Mouse (Mus musculus) ovary, postnatal 14 days (tissue): ENCODE results near the gene Snx25.

Experiments used
- DNase-seq: peaks from one replicate; pipeline ENCODE4 v3.0.0; 2022; ENCODE audit warnings: low spot score

Snx25 gene

DNA sequence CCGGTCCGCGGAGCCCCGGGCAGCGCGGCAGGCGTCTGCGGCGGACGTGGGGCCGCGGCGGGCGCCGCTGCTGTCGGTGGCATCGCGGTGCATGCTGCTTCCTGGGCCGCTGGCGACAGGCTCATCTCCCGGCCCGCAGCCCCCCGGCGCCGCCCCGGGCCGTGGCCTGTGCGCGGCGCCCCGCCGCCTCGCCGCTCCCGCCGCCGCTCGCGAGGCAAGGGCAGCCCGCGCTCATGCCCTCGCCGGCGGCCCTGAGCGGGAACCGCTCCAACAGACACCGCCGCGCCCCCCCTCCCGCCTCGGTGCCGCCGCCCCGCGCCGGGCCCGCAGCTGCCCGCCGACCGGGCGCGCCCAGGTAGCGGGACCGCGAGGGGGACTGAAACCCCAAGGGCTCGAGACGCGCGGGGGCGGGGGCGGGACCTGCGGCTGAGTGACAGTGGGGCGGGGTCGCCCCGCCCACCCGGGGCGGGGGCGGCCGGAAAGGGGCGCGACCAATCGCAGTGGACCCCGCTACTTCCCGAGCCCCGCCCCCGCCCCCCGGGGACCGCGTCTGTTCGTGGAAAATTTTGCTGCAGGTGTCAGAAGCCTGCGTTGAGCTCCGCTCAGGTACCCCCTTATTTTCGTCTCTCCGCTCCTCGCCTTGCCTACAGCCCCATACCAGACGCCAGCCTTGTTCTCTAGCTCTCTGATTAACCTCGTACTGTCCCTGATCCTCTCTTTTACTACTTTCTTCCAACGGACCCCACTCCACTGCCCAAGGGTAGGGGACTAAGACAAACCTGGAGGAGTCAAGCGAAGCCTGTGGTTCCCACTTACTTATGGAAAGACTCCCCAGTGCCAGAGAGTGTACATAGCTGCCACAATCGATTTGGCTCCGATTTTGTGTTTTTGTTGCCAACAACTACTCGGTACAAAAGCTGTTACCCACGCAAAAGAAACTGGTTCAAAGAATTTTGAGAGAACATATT lies at the start of gene Snx25:
Snx25 (minus strand) TSS at position 96 of the 968 bp plus-strand sequence.
- peak; percentile 65 for DNase-seq

DNA sequence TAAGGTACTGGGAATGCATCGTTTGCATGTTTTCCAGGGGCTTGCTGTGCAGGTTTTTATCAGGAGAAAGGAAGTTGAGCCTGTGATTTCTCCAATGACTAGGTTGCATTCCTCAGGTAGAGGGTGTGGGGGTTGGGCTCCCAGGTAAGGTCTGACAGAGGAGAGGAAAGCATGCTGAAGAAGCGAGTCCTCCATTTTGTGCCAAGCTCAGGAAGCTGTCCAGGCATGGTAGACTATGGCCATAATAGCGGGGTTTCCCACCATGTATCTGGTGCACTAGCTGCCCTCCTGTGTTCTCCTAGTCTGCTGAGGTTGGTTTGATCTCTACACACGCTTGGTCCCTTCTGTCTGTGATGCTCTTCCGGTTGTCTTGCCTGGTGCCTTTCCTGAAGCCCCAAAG lies 45.7 kb upstream of the Snx25 start:
- DNase-seq: no peak

DNA sequence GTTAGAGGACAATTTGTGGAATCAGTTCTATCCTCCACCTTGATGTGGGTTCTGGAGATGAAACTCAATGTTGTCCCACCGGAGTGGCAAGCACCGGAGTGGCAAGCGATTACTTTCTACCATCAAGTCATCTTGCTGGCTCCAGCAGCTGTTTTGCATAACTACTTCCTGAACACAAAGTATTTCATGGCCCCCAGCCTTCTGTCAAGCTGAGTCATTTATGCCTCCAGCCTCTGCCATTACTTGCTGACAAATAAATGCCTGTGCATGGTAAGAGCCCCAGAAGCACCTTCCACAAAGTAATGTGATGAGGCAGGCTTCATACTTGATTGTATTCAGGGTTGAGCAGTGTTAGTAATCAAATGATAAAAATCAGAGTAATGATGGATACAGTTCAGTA lies 44.9 kb upstream of the Snx25 start:
- no peak for DNase-seq

DNA sequence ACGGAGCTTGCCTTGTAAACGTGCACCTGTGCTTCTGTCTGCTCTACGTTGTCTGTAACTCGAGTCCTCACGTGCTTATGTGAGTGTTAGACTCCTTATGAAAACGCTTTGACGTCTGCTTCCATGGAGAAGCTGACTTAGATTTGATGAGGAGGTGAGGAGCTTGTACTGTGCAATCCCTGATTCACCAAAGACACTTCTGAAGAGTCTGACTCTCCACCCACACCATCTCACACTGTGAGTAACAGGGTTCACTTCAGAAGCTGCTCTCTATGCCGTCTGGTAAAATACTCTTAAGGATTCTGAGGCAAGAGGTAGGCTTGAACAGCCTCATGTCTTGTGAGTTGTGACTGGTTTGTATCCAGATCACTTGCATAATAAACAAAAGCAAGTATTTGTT lies 41.1 kb upstream of the Snx25 start:
- DNase-seq: no peak

DNA sequence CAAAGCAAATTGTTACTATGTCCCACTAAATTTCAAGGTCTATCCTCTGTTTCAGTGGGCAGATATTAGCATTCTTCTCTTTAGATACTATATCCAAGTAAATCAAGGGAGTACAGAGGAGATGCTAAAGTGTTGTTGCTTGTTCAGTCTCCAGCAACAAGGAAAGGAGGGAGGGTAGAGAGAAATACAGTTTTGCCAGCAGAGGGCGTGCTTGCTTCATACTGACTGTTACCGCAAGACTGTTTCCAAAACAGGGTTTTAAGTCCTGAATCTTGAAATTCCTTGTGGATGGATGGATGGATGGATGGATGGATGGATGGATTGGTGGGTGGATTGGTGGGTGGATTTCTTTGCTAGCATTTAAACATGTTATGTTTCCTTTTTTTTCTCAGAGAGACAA lies 33.4 kb upstream of the Snx25 start:
- peak; percentile 44 for DNase-seq

DNA sequence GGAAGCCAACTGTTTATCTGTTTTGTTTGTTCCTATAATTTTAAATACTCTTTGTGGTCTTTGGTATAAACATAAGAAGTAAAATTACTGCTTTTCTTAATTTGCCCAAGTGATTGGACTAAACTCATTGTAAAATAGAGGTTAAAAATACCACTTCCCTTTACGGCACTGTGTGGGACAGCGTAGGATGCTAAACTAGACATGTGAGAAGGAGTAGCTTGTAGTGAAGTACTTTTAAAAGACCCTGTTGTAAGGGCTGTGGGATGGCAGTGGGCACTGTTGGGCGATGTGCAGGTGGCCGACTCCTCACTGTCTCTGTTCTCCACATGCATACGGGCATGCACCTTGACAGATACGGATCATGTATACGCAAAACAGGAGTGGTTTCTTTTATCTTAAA lies 28.2 kb upstream of the Snx25 start:
- no peak for DNase-seq

DNA sequence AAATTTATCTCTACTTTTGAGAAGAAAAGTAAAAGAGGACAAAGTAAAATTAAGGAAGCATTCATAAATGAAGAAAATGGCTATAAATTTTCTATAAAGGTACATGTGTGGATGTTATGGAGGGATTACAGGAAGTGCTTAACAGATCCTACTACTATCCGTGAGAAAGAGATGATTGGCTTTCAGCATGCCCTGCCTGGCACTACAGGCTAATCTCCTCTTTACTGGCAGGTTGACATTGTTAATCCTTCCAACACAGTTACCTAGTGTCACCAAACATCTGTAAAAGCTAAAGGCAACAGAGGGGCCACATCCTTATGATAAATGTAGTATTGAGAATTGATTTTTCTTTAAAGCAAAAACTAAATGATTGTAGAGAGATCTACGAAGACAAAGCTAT lies 21.7 kb upstream of the Snx25 start:
- no peak for DNase-seq

DNA sequence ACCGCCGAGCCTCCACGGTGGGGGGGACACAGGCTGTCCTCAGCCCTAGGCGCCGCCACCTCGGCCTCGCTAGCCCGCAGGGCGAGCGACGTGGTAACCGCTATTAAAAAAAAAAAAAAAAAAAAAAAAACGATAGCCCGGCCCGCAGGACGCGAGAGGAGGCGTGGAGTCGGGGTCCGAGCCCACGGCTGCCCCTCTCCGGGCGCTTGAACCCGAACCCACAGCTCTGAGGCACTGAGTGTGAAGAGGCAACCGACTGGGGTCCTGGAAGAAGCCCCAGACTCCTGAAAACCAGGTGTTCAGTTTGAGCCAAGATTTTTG lies 11.9 kb upstream of the Snx25 start:
- DNase-seq: no peak

DNA sequence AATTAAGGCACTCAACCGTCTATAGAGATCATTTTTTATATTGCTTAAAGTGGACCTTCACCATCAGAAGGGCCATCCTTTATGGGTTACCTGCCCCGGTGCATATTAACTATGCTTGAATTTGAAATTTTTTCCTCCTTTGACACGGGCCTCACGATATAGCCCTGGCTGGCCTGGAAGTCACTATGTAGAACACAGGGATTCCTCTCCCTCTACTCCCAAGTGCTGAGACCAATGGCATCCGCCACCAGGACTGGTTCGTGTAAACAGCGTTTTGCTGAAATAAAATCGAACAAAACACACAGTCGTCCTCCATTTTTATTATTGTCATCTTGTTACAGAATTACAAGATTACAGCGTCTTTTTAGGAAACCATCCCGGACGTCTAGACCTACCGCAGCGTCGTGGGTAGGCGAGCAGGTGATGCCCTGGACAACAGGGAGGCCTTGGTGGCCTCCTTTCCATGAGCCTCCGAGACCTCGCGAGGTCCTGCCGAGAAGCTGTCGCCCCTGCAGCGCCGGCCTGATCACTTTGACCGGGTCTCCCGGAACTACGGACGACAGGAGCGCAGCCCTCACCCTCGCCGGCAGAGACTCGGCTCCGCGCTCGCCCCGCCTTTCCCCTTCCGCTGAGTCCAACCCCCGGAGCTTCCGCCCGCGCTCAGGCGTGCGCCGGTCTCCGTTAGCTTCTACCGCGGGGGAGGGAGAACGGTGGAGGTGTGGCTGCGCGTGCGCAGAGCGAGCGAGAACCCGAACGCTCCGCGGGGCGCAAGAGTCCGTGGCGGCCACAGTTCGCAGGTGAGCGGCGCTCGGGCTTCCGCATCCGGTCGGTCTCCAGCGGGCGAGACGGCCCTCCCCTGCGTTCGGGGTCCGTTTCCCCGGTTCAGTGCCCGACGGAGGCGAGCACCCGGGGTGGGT lies 11.3 kb upstream of the Snx25 start:
- DNase-seq: peak; percentile 96

DNA sequence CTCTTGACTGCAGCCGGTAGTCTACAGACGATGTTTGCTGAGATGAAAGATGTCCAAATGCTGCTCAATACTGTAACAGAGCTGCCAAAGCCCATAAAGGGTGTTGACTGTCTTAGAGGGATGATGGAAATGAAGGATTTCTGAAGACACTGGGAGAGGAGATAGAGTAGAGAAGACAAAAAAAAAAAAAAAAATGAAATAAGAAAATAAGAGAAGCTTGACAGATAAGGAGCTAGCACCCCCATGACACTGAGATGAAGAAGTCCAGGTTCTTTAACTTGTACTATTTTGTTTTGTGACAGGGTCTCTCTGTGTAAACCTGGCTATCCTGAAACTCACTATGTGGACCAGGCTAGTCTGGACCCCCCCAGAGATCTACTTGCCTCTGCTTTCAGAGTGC lies 1.1 kb upstream of the Snx25 start:
- no peak for DNase-seq

DNA sequence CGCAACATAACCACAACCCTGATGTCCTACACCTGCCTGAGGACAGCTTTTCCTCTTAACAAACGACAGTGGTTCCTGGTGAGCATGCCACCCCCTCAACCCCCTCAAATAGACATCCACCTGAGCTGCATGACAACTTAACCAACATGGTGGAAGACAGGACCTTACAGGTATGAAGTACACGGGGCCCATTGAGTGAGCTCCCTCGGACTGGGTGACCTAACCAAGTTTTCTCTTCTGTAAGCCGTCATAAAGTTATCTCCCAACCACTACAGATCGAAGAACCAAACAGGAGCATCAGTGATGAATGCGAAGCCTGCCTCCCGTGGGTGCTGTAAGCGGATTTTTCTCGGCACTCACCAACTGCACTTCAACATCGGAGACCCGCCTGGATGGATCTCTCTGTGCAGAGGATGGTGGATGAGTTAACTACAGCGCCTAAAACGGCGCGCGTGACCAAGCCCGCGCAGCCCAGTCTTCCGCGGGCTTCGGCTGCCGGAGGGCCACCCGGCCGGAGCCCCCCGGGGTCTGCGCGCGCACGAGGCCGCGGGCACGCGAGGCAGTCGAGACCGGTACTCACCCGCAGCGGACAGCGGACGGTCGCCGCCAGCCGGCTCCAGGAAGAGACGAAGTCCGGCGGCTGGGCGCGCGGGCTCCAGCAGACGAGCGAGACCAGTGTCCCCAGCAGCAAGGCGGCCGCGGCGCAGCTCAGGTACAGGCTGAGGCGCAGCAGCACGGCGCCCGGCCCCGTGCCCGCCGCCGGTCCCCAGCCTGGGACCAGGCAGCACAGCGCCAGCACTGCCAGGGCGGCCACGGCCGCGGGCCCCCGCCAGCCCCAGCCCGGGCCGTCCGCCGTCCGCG lies 527 bp downstream of the Snx25 start, which contains the start of gene Cfap97:
Cfap97 (plus strand) TSS at position 570 of the 861 bp plus-strand sequence.
- peak; percentile 21 for DNase-seq

DNA sequence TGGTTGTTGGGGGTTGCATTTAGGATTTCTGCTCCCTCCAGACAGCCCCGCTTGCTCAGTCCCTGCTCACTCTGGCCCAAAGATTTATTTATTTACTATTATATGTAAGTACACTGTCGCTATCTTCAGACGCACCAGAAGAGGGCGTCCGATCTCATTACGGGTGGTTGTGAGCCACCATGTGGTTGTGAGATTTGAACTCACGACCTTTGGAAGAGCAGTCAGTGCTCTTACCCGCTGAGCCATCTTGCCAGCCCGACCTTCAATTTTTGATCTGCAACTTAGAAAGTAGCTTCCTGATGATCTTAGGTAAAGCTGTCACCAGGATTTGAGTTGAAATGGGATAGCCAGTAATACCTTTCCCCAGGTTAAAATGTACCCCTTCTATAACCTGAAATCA lies 2.2 kb downstream of the Snx25 start:
- DNase-seq: no peak

DNA sequence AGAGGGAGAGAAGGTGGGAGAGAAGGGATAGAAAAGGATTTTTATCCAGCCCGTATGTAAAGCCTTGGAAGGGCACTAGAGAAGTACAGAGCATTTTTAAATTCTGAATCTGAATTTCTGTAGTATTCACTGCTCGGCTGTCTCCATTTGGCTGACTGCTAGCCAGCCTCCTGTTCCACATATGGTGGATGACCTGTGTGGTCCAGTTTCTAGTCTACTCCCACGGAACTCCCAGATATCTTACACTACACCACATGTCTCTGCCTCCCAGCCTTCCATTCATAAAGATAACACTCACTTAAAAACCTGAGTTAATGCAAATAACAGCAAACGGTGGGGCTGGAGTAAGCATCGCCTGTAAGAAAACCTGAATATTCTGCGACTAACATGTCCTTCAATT lies 2.7 kb downstream of the Snx25 start:
- DNase-seq: no peak

DNA sequence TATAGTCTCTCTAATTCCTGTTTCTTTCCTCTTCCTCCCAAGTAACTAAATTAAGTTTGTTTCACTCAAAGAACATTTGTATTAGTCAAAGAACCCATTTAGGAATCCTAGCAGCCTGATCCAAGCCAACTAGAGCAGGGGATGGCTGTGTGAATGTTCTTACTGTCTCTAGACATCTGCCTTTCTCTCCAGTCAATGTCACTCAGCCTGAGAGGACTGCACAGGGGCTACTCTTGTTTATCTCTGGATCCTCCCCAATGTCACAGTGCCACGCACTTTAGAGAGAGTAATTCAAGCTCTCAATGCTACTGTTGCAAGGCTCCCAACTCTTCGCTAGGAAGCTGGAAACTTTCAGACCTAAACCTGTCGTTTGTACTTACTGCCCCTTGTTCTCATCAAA lies 5.8 kb downstream of the Snx25 start:
- DNase-seq: no peak

DNA sequence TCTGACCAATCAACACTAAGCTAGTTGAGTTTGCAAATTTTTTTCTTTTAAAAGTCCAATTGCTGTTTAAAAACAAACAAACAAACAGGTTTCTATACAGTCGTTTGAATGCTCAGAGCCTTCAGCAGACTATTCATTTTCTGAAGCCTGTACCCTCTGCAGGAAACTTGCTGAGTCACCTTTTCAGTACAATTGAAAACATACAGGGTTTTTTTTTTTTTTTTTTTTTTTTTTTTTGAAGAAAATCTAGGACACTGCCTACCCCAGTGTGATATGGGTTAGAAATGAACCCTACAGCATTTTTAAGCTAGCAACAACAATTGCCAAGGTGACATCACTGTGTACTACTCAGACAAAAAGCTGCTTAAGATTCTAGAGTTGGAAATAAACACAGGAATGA lies 8.0 kb downstream of the Snx25 start:
- no peak for DNase-seq

DNA sequence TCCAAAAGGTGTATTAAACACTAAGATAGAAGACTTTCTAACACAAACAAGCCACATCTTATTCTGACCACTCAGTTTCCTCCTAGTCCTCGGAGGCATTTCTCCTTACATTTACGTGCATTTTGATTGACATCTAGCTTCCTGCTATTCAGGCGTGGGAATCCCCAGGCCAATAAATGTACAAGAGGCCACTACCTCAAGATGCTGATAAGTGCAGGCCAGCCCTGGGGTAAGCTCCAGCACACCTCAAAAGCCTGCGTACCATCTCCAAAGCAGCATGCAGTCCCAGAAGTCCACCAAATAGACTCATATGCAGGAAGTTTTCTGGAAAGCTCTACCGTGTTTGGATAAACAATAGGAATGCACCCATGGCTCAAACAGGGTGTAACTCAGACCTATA lies 8.5 kb downstream of the Snx25 start:
- DNase-seq: no peak

DNA sequence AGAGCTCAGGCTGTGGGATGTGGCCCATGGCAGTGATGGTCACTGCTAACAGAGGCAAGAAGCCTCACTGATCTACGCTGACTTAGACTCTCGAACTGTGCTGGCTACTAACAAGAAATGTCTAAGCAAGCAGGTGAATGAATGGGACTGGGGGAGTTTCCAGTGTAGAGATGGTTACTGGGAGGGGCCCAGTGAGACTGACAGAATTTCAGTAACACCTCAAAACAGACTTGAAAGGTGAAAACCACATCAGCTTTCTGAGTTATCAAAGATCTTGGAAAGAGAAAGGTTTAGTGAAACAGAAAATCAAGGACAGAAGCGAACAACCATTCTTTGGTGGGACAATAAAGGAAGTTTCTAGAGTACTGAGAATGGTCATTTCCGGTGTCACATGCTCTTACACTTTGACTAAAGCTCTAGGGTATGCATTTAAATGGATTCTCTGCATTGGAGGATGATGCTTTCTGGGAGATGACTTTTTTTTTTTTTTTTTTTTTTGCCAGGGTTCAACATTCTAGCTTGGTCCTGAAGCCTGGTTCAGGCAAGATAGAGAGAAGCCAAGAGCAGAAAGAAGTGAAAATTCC lies 9.4 kb downstream of the Snx25 start:
- DNase-seq: no peak

DNA sequence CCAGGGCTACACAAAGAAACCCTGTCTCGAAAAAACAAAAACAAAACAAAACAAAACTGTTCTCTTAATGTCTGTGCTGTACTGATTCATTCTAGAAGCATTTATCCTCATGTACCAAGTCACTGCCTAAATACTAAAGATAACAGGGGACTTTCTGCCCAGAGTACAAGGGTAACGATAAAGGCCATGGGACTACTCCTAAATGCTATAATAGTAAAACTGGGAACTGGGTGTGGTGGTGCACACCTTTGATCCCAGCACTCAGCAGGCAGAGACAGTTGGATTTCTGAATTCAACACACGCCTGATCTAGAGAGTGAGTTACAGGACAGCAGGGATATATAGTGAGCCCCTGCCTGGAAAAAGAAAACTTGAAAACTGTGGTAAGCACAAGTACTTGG lies 10.3 kb downstream of the Snx25 start:
- no peak for DNase-seq

DNA sequence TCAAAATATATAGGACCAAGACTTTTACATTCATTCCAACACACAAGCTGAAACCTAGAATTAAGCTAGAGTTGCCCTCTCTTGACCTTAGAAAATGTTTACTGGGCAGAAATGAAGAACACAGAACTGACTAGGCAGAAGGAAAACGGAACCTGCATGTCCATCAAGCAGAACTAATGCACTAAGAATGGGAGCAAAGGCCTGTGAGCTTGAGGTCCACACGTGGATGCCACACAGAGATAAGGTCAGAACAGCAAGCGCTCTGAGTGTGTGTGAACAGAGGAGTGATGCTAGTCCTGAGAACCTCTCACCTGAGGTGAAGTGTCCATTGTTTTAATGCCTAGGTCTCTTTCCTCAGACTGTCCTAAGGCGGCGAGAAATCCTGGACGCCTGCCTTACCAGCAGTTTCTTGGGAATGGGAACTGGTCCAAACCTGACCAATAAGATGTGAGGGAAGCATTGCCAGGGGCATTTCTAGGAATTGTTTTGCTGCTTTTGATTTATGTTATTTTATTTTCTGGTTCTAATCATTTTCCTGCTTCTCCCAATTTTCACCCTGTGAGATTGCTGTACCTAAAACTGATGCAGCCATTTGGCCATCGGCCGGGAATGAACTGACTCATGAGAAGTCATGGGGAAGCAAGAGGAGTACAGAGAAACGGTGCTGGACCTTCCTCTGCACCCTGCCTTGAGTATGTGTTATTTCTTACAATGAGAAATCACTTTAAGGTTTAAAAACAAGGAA lies 11.4 kb downstream of the Snx25 start:
- DNase-seq: no peak

DNA sequence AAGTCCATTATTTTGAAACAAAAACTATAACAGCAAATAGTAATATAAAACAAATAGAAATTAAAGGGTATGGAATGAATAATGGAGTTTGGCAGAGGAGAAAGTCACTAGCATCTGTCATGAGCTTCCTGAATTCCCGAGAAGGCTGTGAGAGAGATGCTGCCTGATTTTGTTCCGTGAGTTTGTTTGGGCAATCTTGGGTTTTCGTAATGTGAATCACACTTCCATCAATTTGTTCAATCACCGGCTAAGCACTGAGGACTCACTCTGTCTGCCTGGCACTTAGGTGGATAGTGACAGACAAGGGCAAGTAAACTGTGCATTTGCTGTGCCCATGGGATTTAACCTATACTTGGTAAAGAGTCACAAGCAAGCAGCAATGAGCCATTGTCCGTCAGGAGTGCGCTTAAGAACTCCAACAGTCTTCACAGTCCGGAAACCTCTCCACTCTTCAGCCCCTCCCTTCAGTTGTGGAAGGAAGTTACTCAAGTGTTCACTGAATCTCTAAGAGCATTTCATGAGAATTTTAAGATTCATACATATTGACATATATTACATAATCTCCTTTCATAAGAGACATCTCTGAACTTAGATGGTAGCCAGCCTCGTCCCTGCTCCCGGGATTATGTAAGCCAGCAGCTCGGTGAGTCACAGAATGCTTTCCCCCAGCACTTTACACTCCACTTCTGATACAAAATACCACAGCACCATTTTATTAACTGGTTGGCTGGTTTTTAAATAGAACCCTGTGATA lies 13.9 kb downstream of the Snx25 start:
- DNase-seq: no peak
